Mouse (Mus musculus) erythroblast, embryonic 14.5 days (primary cell): ENCODE measurements around the gene Slc15a2.

Experiments
- GATA1 ChIP-seq: IDR thresholded peaks from 2 replicates; pipeline ENCODE4 v1.6.1; 2012; ENCODE audit warnings: low read length, inconsistent platforms, mixed read lengths
- TAL1 ChIP-seq: IDR thresholded peaks from 3 replicates; pipeline ENCODE4 v1.6.1; 2012; ENCODE audit warnings: low read length, inconsistent platforms, mixed read lengths

- TF ChIP-seq TAL1 (no peak), GATA1 (no peak)
These were observed 32.8 kb downstream of the Slc15a2 start for GRCm38 (mm10) chr16:36751979-36752378.
